Comparison of ENCODE assay signal across 8 mouse cellular contexts in genomic region chr15:12196410-12197191, GRCm38 (mm10). TPM values are rescaled to one million over a fixed set of nuclear protein-coding genes. Genes with fewer than 3 reads are reported as not detected.
DNase-seq lines count a peak whose midpoint lies in the region; ATAC-seq and TF ChIP-seq lines count a peak whose summit lies in the region.

No protein-coding gene starts in this region.

- no peak overlapping the region for H3K27ac ChIP-seq in liver, embryonic 14.5 days

- no peaks in the 10 kb centered on the region; the same call in 1 of the 2 replicates for H3K36me3 ChIP-seq in liver, embryonic 14.5 days (replicated peaks; ENCODE audit: control insufficient read depth, insufficient read depth, low read depth)

- peak; percentile 75 for ATAC-seq in inflammation-experienced regulatory T-cells, adult 6 months
- peak; percentile 38 for ATAC-seq in liver, embryonic 14.5 days (ENCODE audit: insufficient read depth)

- H3K9me3 ChIP-seq in liver, embryonic 14.5 days (ENCODE audit: control insufficient read depth, low read length): no peaks in the 10 kb centered on the region

- TF ChIP-seq EP300 in liver, embryonic 14.5 days (IDR thresholded peaks at IDR 0.05; ENCODE audit: low read depth): no peak

- DNase-seq in urinary bladder, postnatal 36 days (ENCODE audit: low spot score in 2 of 2): peak; percentile 54 to 57
- DNase-seq in urinary bladder, adult 18-20 months (ENCODE audit: low spot score in 2 of 2): no peak
- peak; percentile 73 for DNase-seq in cerebellum, adult 9-11 months
- peak; percentile 47 for DNase-seq in gastrocnemius, postnatal 14 days
- peak in 1 of 3 experiments; percentile 52 for DNase-seq in liver, embryonic 14.5 days (ENCODE audit: low read depth in 3 of 3, low spot score in 3 of 3)
- DNase-seq in natural killer cell, adult 2 months (ENCODE audit: low spot score in 2 of 2): peak; percentile 58 to 70
- peak; percentile 74 for DNase-seq in thymus, postnatal 0 days (ENCODE audit: low spot score)

- peaks cover 24 to 37% of the 10 kb centered on the region in 2 experiments for H3K4me1 ChIP-seq in liver, embryonic 14.5 days (replicated peaks; ENCODE audit: control insufficient read depth in 2 of 2, insufficient read depth in 2 of 2, low read length in 1 of 2)

- WGBS in liver, embryonic 14.5 days (ENCODE audit: insufficient replicate concordance): 28% methylated on average over 22 of the region's 22 CpGs

- no peak overlapping the region for H3K4me3 ChIP-seq in liver, embryonic 14.5 days (ENCODE audit: insufficient read depth in 1 of 2, low read depth in 2 of 2, low read length in 2 of 2)

- no peak overlapping the region for H3K9ac ChIP-seq in liver, embryonic 14.5 days (replicated peaks)

- peak; percentile 81 for TF ChIP-seq CTCF in liver, embryonic 14.5 days (IDR thresholded peaks at IDR 0.05; ENCODE audit: low read depth)

- intact Hi-C loops in gastrocnemius, postnatal 14 days (cut with DNase I; ENCODE audit: low total_unique reads): loop anchor here (5.0 kb wide), 2 partner anchors 51 to 71 kb away; no protein-coding TSS in a partner anchor

- H3K27me3 ChIP-seq in liver, embryonic 14.5 days (ENCODE audit: control insufficient read depth, insufficient read depth, low read length): no peaks in the 10 kb centered on the region

- peak overlapping the region; percentile 33; the same call in 1 of the 2 replicates for H3K4me2 ChIP-seq in liver, embryonic 14.5 days (ENCODE audit: low read depth)

RNA-seq across cellular contexts. Expression of gene Mtmr12, which starts 8.2 kb away (rescaled TPM):
- 1 to 10 TPM; 6.0 to 7.1 TPM for total RNA-seq in gastrocnemius, postnatal 14 days (2021)
- 10 to 100 TPM; 22.2 to 26.2 (median 25.0) TPM for polyA plus RNA-seq in inflammation-experienced regulatory T-cells, adult 6 months (2017; shearing (Covaris generic))
- polyA plus RNA-seq in liver, embryonic 14.5 days (2012; rRNA removed): 6.4 and 6.5 TPM in 2 replicates
- 6.8 and 7.2 TPM in 2 replicates for polyA plus RNA-seq in liver, embryonic 14.5 days (2014; fragmentation: Nextera tagmentation; extraction: Ambion mirVana)
- polyA plus RNA-seq in thymus, postnatal 0 days (2015; fragmentation: Nextera tagmentation; extraction: Ambion mirVana): 15.9 and 19.0 TPM in 2 replicates

Comparison
In these comparisons a context has a peak if more than half of its experiments do, and no peak if none do; other contexts are left out.
1. DNase-seq: peak in urinary bladder, postnatal 36 days (2 of 2), cerebellum, adult 9-11 months (single experiment), gastrocnemius, postnatal 14 days (single experiment), natural killer cell, adult 2 months (2 of 2) and thymus, postnatal 0 days (single experiment); none in urinary bladder, adult 18-20 months (0 of 2).